Mouse (Mus musculus): ENCODE measurements at regions not wholly inside any gene's neighbourhood (a gene's known extent, or its start where the extent isn't known, plus 50 kb on each side); places are given as distances from the start of the nearest gene placed in this dataset.
A peak's percentile ranks its signal among the peaks of the same experiment; 100 is the strongest.
"Not testable (repeated sequence)": the region's sequence is repeated elsewhere in the genome, so short reads cannot be mapped to it uniquely, and the experiment has no call there.

- no peak overlapping the region for H3K4me2 ChIP-seq
- H3K9me3 ChIP-seq: no peaks in the 10 kb centered on the region
- 55% methylated on average over 1 of the region's 1 CpGs for WGBS
Measured at GRCm38 (mm10) chr6:31838588-31838987, 211.5 kb upstream of the 1700012A03Rik start.

GRCm38 (mm10) chr6:31835795-31836194 lies 214.3 kb upstream of the 1700012A03Rik start:
- no peak overlapping the region for H3K4me2 ChIP-seq
- ATAC-seq (ENCODE audit: low FRiP score, low read depth): no peak
- no peak overlapping the region for H3K4me3 ChIP-seq
- 0 out of 2 replicates have a peak, but pooled peaks cover 3% of the 10 kb centered on the region for H3K4me1 ChIP-seq (replicated peaks)
- no peak overlapping the region for H3K9ac ChIP-seq
- H3K9me3 ChIP-seq: no peaks in the 10 kb centered on the region
- no peaks in the 10 kb centered on the region for H3K27me3 ChIP-seq
- no peaks in the 10 kb centered on the region for H3K36me3 ChIP-seq
- H3K27ac ChIP-seq (replicated peaks): no peak overlapping the region

More at GRCm38 (mm10) chr6:31838588-31838987, 211.5 kb upstream of the 1700012A03Rik start:
- Histone ChIP-seq H3K36me3 (no peaks in the 10 kb centered on the region), H3K27ac (replicated peaks) (no peak overlapping the region), H3K27me3 (no peaks in the 10 kb centered on the region), H3K9ac (no peak overlapping the region), H3K4me3 (no peak overlapping the region), H3K4me1 (replicated peaks) (0 out of 2 replicates have a peak, but pooled peaks cover 3% of the 10 kb centered on the region)
- no peak for ATAC-seq (ENCODE audit: low FRiP score, low read depth)

- Histone ChIP-seq H3K27ac (replicated peaks) (no peak overlapping the region), H3K4me1 (replicated peaks) (0 out of 2 replicates have a peak, but pooled peaks cover 3% of the 10 kb centered on the region), H3K9ac (no peak overlapping the region), H3K9me3 (no peaks in the 10 kb centered on the region), H3K27me3 (no peaks in the 10 kb centered on the region), H3K4me2 (no peak overlapping the region), H3K4me3 (no peak overlapping the region), H3K36me3 (no peaks in the 10 kb centered on the region)
- 15% methylated on average over 3 of the region's 4 CpGs for WGBS
- ATAC-seq (ENCODE audit: low FRiP score, low read depth): no peak
Measured at GRCm38 (mm10) chr6:31834503-31834902, 215.5 kb upstream of the 1700012A03Rik start.

GRCm38 (mm10) chr6:31830610-31831009 lies 219.4 kb upstream of the 1700012A03Rik start:
- Histone ChIP-seq H3K27ac (replicated peaks) (no peak overlapping the region), H3K36me3 (no peaks in the 10 kb centered on the region), H3K4me3 (no peak overlapping the region), H3K27me3 (no peaks in the 10 kb centered on the region), H3K9me3 (no peaks in the 10 kb centered on the region), H3K4me2 (no peak overlapping the region), H3K4me1 (replicated peaks) (0 out of 2 replicates have a peak, but pooled peaks cover 3% of the 10 kb centered on the region), H3K9ac (no peak overlapping the region)
- WGBS: 59% methylated on average over 11 of the region's 11 CpGs
- ATAC-seq (ENCODE audit: low FRiP score, low read depth): no peak

GRCm38 (mm10) chr6:31823616-31824015 lies 226.4 kb upstream of the 1700012A03Rik start:
- Histone ChIP-seq H3K4me3 (no peak overlapping the region), H3K27ac (replicated peaks) (no peak overlapping the region), H3K9ac (no peak overlapping the region), H3K4me1 (replicated peaks) (peaks cover 3% of the 10 kb centered on the region; the same call in 1 of the 2 replicates), H3K9me3 (no peaks in the 10 kb centered on the region), H3K4me2 (no peak overlapping the region), H3K27me3 (no peaks in the 10 kb centered on the region), H3K36me3 (no peaks in the 10 kb centered on the region)
- 82% methylated on average over 5 of the region's 5 CpGs for WGBS
- no peak for ATAC-seq (ENCODE audit: low FRiP score, low read depth)

- Histone ChIP-seq H3K27me3 (no peaks in the 10 kb centered on the region), H3K4me3 (no peak overlapping the region), H3K27ac (replicated peaks) (no peak overlapping the region), H3K36me3 (no peaks in the 10 kb centered on the region), H3K9me3 (no peaks in the 10 kb centered on the region), H3K9ac (no peak overlapping the region), H3K4me1 (replicated peaks) (peaks cover 3% of the 10 kb centered on the region; the same call in 1 of the 2 replicates), H3K4me2 (no peak overlapping the region)
- peak; percentile 30; the same call in 1 of the 2 replicates for ATAC-seq (ENCODE audit: low FRiP score, low read depth)
- 74% methylated on average over 9 of the region's 9 CpGs for WGBS
Measured at GRCm38 (mm10) chr6:31822186-31823085, 227.6 kb upstream of the 1700012A03Rik start.

- WGBS: 38% methylated on average over 7 of the region's 7 CpGs
- Histone ChIP-seq H3K9ac (no peak overlapping the region), H3K36me3 (no peaks in the 10 kb centered on the region), H3K4me2 (no peak overlapping the region), H3K27ac (replicated peaks) (no peak overlapping the region), H3K9me3 (no peaks in the 10 kb centered on the region), H3K27me3 (no peaks in the 10 kb centered on the region), H3K4me3 (no peak overlapping the region), H3K4me1 (replicated peaks) (peaks cover 3% of the 10 kb centered on the region; the same call in 1 of the 2 replicates)
- ATAC-seq (ENCODE audit: low FRiP score, low read depth): no peak
Measured at GRCm38 (mm10) chr6:31821621-31822020, 228.4 kb upstream of the 1700012A03Rik start.

- H3K9ac ChIP-seq: no peak overlapping the region
- no peak for ATAC-seq (ENCODE audit: low FRiP score, low read depth)
- H3K27ac ChIP-seq (replicated peaks): no peak overlapping the region
- H3K9me3 ChIP-seq: no peaks in the 10 kb centered on the region
- H3K4me2 ChIP-seq: no peak overlapping the region
- H3K4me1 ChIP-seq (replicated peaks): peaks cover 3% of the 10 kb centered on the region; the same call in 1 of the 2 replicates
- no peaks in the 10 kb centered on the region for H3K27me3 ChIP-seq
- 87% methylated on average over 1 of the region's 1 CpGs for WGBS
- H3K36me3 ChIP-seq: no peaks in the 10 kb centered on the region
- no peak overlapping the region for H3K4me3 ChIP-seq
Measured at GRCm38 (mm10) chr6:31817640-31818039, 232.4 kb upstream of the 1700012A03Rik start.

- Histone ChIP-seq H3K9ac (no peak overlapping the region), H3K4me3 (no peak overlapping the region), H3K27ac (replicated peaks) (no peak overlapping the region), H3K4me1 (replicated peaks) (peaks cover 32% of the 10 kb centered on the region), H3K9me3 (no peaks in the 10 kb centered on the region), H3K4me2 (no peak overlapping the region), H3K36me3 (no peaks in the 10 kb centered on the region), H3K27me3 (no peaks in the 10 kb centered on the region)
- 40% methylated on average over 9 of the region's 9 CpGs for WGBS
- no peak for ATAC-seq (ENCODE audit: low FRiP score, low read depth)
Measured at GRCm38 (mm10) chr6:31811890-31812289, 238.2 kb upstream of the 1700012A03Rik start.

GRCm38 (mm10) chr6:31810602-31811512 lies 239.2 kb upstream of the 1700012A03Rik start:
- Histone ChIP-seq H3K9ac (no peak overlapping the region), H3K4me2 (no peak overlapping the region), H3K4me1 (replicated peaks) (peaks cover 32% of the 10 kb centered on the region), H3K4me3 (no peak overlapping the region), H3K27ac (replicated peaks) (peak overlapping the region; percentile 26; the same call in 1 of the 2 replicates), H3K27me3 (no peaks in the 10 kb centered on the region), H3K9me3 (no peaks in the 10 kb centered on the region), H3K36me3 (no peaks in the 10 kb centered on the region)
- no peak for ATAC-seq (ENCODE audit: low FRiP score, low read depth)
- WGBS: 51% methylated on average over 10 of the region's 10 CpGs

- not testable (repeated sequence) for H3K27me3 ChIP-seq; H3K9me3 ChIP-seq; H3K4me2 ChIP-seq; ATAC-seq (ENCODE audit: low FRiP score, low read depth); H3K9ac ChIP-seq; H3K27ac ChIP-seq (replicated peaks); H3K4me1 ChIP-seq (replicated peaks); H3K4me3 ChIP-seq; H3K36me3 ChIP-seq
- 72% methylated on average over 6 of the region's 10 CpGs for WGBS
Measured at GRCm38 (mm10) chr6:31804468-31804867, 240.7 kb upstream of the Podxl start.

- H3K4me1 ChIP-seq (replicated peaks); H3K36me3 ChIP-seq; H3K9ac ChIP-seq; H3K27ac ChIP-seq (replicated peaks); H3K9me3 ChIP-seq; H3K4me2 ChIP-seq; H3K4me3 ChIP-seq; ATAC-seq (ENCODE audit: low FRiP score, low read depth); H3K27me3 ChIP-seq: not testable (repeated sequence)
- WGBS: 93% methylated on average over 10 of the region's 24 CpGs
Measured at GRCm38 (mm10) chr6:31803222-31803621, 239.4 kb upstream of the Podxl start.

Measured in hindbrain, embryonic 15.5 days (tissue).